Mouse (Mus musculus) liver, adult 2 months (tissue): Measurements from ENCODE around the gene Tekt3. TPM values are rescaled to one million over a fixed set of nuclear protein-coding genes. Genes with fewer than 3 reads are reported as not detected.
A peak's percentile ranks its signal among the peaks of the same experiment; 100 is the strongest.

Experiments
- DNase-seq: peaks from one replicate; pipeline ENCODE4 v3.0.0-alpha.2; 2011; ENCODE audit warnings: low read depth, low spot score; ENCODE audit errors: extremely low read depth
- H3K27ac ChIP-seq: fragments of 200-500 bp; replicated peaks from 2 replicates; pipeline ENCODE4 v1.5.1; 2012; ENCODE audit warnings: low read depth, mild to moderate bottlenecking, control low read depth, inconsistent platforms, low read length; ENCODE audit not compliant: insufficient read depth
- H3K27me3 ChIP-seq: fragments of 200-500 bp; 2 replicates; pipeline ENCODE4 v1.6.1; 2012; ENCODE audit warnings: mild to moderate bottlenecking, moderate library complexity, low read length, inconsistent platforms; ENCODE audit not compliant: control insufficient read depth, insufficient read depth
- H3K36me3 ChIP-seq: fragments of 200-500 bp; 2 replicates; pipeline ENCODE4 v1.6.1; 2012; ENCODE audit warnings: low read length, inconsistent platforms; ENCODE audit not compliant: control insufficient read depth, insufficient read depth
- H3K4me1 ChIP-seq: fragments of 200-500 bp; 2 replicates; pipeline ENCODE4 v1.6.1; 2011; ENCODE audit warnings: low read length; ENCODE audit not compliant: control insufficient read depth, insufficient read depth
- H3K4me3 ChIP-seq: fragments of 200-500 bp; 2 replicates; pipeline ENCODE4 v1.5.1; 2011; ENCODE audit warnings: low read depth, mild to moderate bottlenecking, control low read depth, low read length, moderate library complexity; ENCODE audit not compliant: insufficient read depth
- H3K79me2 ChIP-seq: fragments of 200-500 bp; 2 replicates; pipeline ENCODE4 v1.6.1; 2012; ENCODE audit warnings: inconsistent platforms, mild to moderate bottlenecking, low read length, moderate library complexity; ENCODE audit not compliant: control insufficient read depth, insufficient read depth
- H3K9ac ChIP-seq: fragments of 200-500 bp; 2 replicates; pipeline ENCODE4 v1.6.1; 2012; ENCODE audit warnings: low read depth, mild to moderate bottlenecking, control low read depth, inconsistent platforms, low read length
- CTCF ChIP-seq: fragments of 200-500 bp; IDR thresholded peaks from 2 replicates; pipeline ENCODE4 v1.5.1; 2011; ENCODE audit warnings: low read depth, low read length, control low read depth
- POLR2A ChIP-seq: fragments of 200-500 bp; IDR thresholded peaks from 2 replicates; pipeline ENCODE4 v1.6.1; 2011; ENCODE audit warnings: low read length, control low read depth; ENCODE audit not compliant: insufficient read depth; ENCODE audit errors: extremely low read depth
- WGBS: fragments of 180-500 bp; shearing (Covaris S2); methylation state at CpG from one replicate; pipeline ENCODE4 v1.1.7; 2018; 5-methylcytosine and 5-hydroxymethylcytosine counted together
- polyA plus RNA-seq: library from polyadenylated mRNA; depleted of rRNA; stranded (reverse); fragments of >200 nt; gene quantifications from 2 replicates; pipeline ENCODE4 v1.2.3, GENCODE M21; 2012; rRNA removed
- total RNA-seq: library from RNA; depleted of rRNA; stranded (reverse); fragments of >200 nt; gene quantifications from 2 replicates; pipeline ENCODE4 v1.2.3, GENCODE M21; 2014; rRNA removed

Gene Tekt3
- total and polyA plus RNA-seq, 2 experiments = not detected

- no peak for DNase-seq
- TF ChIP-seq POLR2A (no peak), CTCF (no peak)
- no peaks in the 10 kb centered on the region for H3K79me2 ChIP-seq
- H3K36me3 ChIP-seq = no peaks in the 10 kb centered on the region
- H3K4me1 ChIP-seq = no peaks in the 10 kb centered on the region
- H3K4me3 ChIP-seq = no peak overlapping the region
- 58% methylated on average over 6 of the region's 6 CpGs for WGBS
- peaks cover 4% of the 10 kb centered on the region; the same call in 1 of the 2 replicates for H3K27me3 ChIP-seq
- peak overlapping the region; percentile 60 for H3K27ac ChIP-seq
- H3K9ac ChIP-seq = no peak overlapping the region
These were observed 74.8 kb downstream of the Tekt3 start for GRCm38 (mm10) chr11:63136205-63136604.

- Histone ChIP-seq H3K79me2 (no peaks in the 10 kb centered on the region), H3K27me3 (peaks cover 4% of the 10 kb centered on the region; the same call in 1 of the 2 replicates), H3K4me1 (no peaks in the 10 kb centered on the region), H3K4me3 (no peak overlapping the region), H3K27ac (no peak overlapping the region), H3K36me3 (no peaks in the 10 kb centered on the region), H3K9ac (no peak overlapping the region)
- 95% methylated on average over 4 of the region's 4 CpGs for WGBS
- TF ChIP-seq POLR2A = no peak
- no peak for TF ChIP-seq CTCF
- no peak for DNase-seq
These were observed 75.5 kb downstream of the Tekt3 start for GRCm38 (mm10) chr11:63136836-63137416.

- no peaks in the 10 kb centered on the region for H3K36me3 ChIP-seq
- no peaks in the 10 kb centered on the region for H3K27me3 ChIP-seq
- no peaks in the 10 kb centered on the region for H3K79me2 ChIP-seq
- no peak for DNase-seq
- no peak for TF ChIP-seq POLR2A
- no peak for TF ChIP-seq CTCF
- 75% methylated on average over 3 of the region's 3 CpGs for WGBS
- H3K4me1 ChIP-seq = no peaks in the 10 kb centered on the region
- no peak overlapping the region for H3K9ac ChIP-seq
- H3K27ac ChIP-seq = no peak overlapping the region
- no peak overlapping the region for H3K4me3 ChIP-seq
These were observed 77.3 kb downstream of the Tekt3 start for GRCm38 (mm10) chr11:63138739-63139138.

- no peaks in the 10 kb centered on the region for H3K27me3 ChIP-seq
- 64% methylated on average over 5 of the region's 5 CpGs for WGBS
- no peak overlapping the region for H3K4me3 ChIP-seq
- no peaks in the 10 kb centered on the region for H3K36me3 ChIP-seq
- no peak overlapping the region for H3K9ac ChIP-seq
- no peak for TF ChIP-seq CTCF
- DNase-seq = no peak
- H3K27ac ChIP-seq = no peak overlapping the region
- no peaks in the 10 kb centered on the region for H3K4me1 ChIP-seq
- H3K79me2 ChIP-seq = no peaks in the 10 kb centered on the region
These were observed 80.9 kb downstream of the Tekt3 start for GRCm38 (mm10) chr11:63142311-63142710.

GRCm38 (mm10) chr11:63142816-63143215 is 81.4 kb downstream of the Tekt3 start:
- TF ChIP-seq POLR2A (no peak), CTCF (no peak)
- Histone ChIP-seq H3K4me3 (no peak overlapping the region), H3K27ac (no peak overlapping the region), H3K27me3 (no peaks in the 10 kb centered on the region), H3K79me2 (no peaks in the 10 kb centered on the region), H3K9ac (no peak overlapping the region), H3K36me3 (no peaks in the 10 kb centered on the region), H3K4me1 (no peaks in the 10 kb centered on the region)
- no peak for DNase-seq
- 69% methylated on average over 4 of the region's 4 CpGs for WGBS

- TF ChIP-seq POLR2A (no peak), CTCF (no peak)
- H3K4me3 ChIP-seq = no peak overlapping the region
These were observed 82.0 kb downstream of the Tekt3 start for GRCm38 (mm10) chr11:63143486-63143885.

More at GRCm38 (mm10) chr11:63143486-63143885, 82.0 kb downstream of the Tekt3 start:
- no peak for DNase-seq
- Histone ChIP-seq H3K27ac (no peak overlapping the region), H3K4me1 (no peaks in the 10 kb centered on the region), H3K9ac (no peak overlapping the region), H3K27me3 (no peaks in the 10 kb centered on the region), H3K79me2 (no peaks in the 10 kb centered on the region), H3K36me3 (no peaks in the 10 kb centered on the region)
- 77% methylated on average over 8 of the region's 8 CpGs for WGBS

Other genes starting within 250 kb of the Tekt3 start
- 0.18 and 0.27 TPM in 2 replicates for gene Trim16, start 241.4 kb upstream of the Tekt3 start, total RNA-seq
- gene Trim16, start 241.4 kb upstream of the Tekt3 start, polyA plus RNA-seq = 0.10 and 0.18 TPM in 2 replicates
- gene Fbxw10, start 214.6 kb upstream of the Tekt3 start, total RNA-seq = 0.13 TPM in 1 of 2 replicates, not detected in the other
- not detected in 2 replicates for gene Fbxw10, start 214.6 kb upstream of the Tekt3 start, polyA plus RNA-seq
- 23.8 and 31.0 TPM in 2 replicates for gene Tvp23b, start 182.2 kb upstream of the Tekt3 start, total RNA-seq
- 10.1 and 12.1 TPM in 2 replicates for gene Tvp23b, start 182.2 kb upstream of the Tekt3 start, polyA plus RNA-seq
- gene Cdrt4, start 110.5 kb upstream of the Tekt3 start, total RNA-seq = not detected in 2 replicates
- not detected in 2 replicates for gene Cdrt4, start 110.5 kb upstream of the Tekt3 start, polyA plus RNA-seq
- 1.8 TPM in 2 replicates for gene Pmp22, start 67.3 kb downstream of the Tekt3 start, total RNA-seq
- 2.0 and 3.3 TPM in 2 replicates for gene Pmp22, start 67.3 kb downstream of the Tekt3 start, polyA plus RNA-seq